Mouse (Mus musculus): ENCODE results near the gene Pank4. TPM values are rescaled to one million over a fixed set of nuclear protein-coding genes. Genes with fewer than 3 reads are reported as not detected.

Pank4 gene
- polyA plus RNA-seq, 1 experiment from 2014 or later = 42.0 TPM

GRCm38 (mm10) chr4:154946319-154946718 lies 17.6 kb upstream of the Pank4 start:
- H3K27me3 ChIP-seq = no peaks in the 10 kb centered on the region
- no peaks in the 10 kb centered on the region for H3K9me3 ChIP-seq
- peak overlapping the region; percentile 39 for H3K4me3 ChIP-seq (replicated peaks)
- H3K36me3 ChIP-seq = no peaks in the 10 kb centered on the region
- peak overlapping the region; percentile 71 for H3K27ac ChIP-seq
- WGBS = 1% methylated on average over 8 of the region's 8 CpGs
- peak overlapping the region; percentile 61 for H3K4me2 ChIP-seq (replicated peaks)
- peaks cover 45% of the 10 kb centered on the region for H3K4me1 ChIP-seq (replicated peaks)
- peak; percentile 81 for ATAC-seq
- H3K9ac ChIP-seq (replicated peaks) = peak overlapping the region; percentile 64

GRCm38 (mm10) chr4:154948066-154948939 lies 15.6 kb upstream of the Pank4 start:
- Histone ChIP-seq H3K27me3 (peaks cover 3% of the 10 kb centered on the region; the same call in 1 of the 2 replicates), H3K4me1 (replicated peaks) (peaks cover 58% of the 10 kb centered on the region), H3K9ac (replicated peaks) (no peak overlapping the region), H3K4me2 (replicated peaks) (peak overlapping the region; percentile 39), H3K27ac (peak overlapping the region; percentile 86), H3K4me3 (replicated peaks) (no peak overlapping the region), H3K9me3 (no peaks in the 10 kb centered on the region), H3K36me3 (no peaks in the 10 kb centered on the region)
- peak; percentile 63 for ATAC-seq
- WGBS = 31% methylated on average over 14 of the region's 14 CpGs

- peaks cover 3% of the 10 kb centered on the region; the same call in 1 of the 2 replicates for H3K27me3 ChIP-seq
- H3K9ac ChIP-seq (replicated peaks) = no peak overlapping the region
- WGBS = 30% methylated on average over 6 of the region's 6 CpGs
- peak overlapping the region; percentile 86 for H3K27ac ChIP-seq
- H3K4me1 ChIP-seq (replicated peaks) = peaks cover 66% of the 10 kb centered on the region
- peak overlapping the region; percentile 39 for H3K4me2 ChIP-seq (replicated peaks)
- H3K9me3 ChIP-seq = no peaks in the 10 kb centered on the region
- H3K4me3 ChIP-seq (replicated peaks) = no peak overlapping the region
- no peaks in the 10 kb centered on the region for H3K36me3 ChIP-seq
- ATAC-seq = peak; percentile 4; the same call in 1 of the 2 replicates
These were observed 14.9 kb upstream of the Pank4 start for GRCm38 (mm10) chr4:154948940-154949588.

GRCm38 (mm10) chr4:154949589-154949982 lies 14.3 kb upstream of the Pank4 start:
- no peaks in the 10 kb centered on the region for H3K36me3 ChIP-seq
- H3K4me1 ChIP-seq (replicated peaks) = peaks cover 68% of the 10 kb centered on the region
- no peak overlapping the region for H3K4me3 ChIP-seq (replicated peaks)
- ATAC-seq = no peak
- peak overlapping the region; percentile 39 for H3K4me2 ChIP-seq (replicated peaks)
- H3K9ac ChIP-seq (replicated peaks) = no peak overlapping the region
- H3K27ac ChIP-seq = peak overlapping the region; percentile 86
- no peaks in the 10 kb centered on the region for H3K9me3 ChIP-seq
- H3K27me3 ChIP-seq = peaks cover 5% of the 10 kb centered on the region; the same call in 1 of the 2 replicates
- 2% methylated on average over 16 of the region's 16 CpGs for WGBS

GRCm38 (mm10) chr4:154952461-154953241 lies 11.3 kb upstream of the Pank4 start:
- Histone ChIP-seq H3K4me3 (replicated peaks) (peak overlapping the region; percentile 8; the same call in 1 of the 2 replicates), H3K4me1 (replicated peaks) (peaks cover 58% of the 10 kb centered on the region), H3K9me3 (no peaks in the 10 kb centered on the region), H3K9ac (replicated peaks) (0 out of 2 replicates have a peak overlapping the region, but pooled peaks have one; percentile 6), H3K27ac (peak overlapping the region; percentile 61), H3K36me3 (no peaks in the 10 kb centered on the region), H3K27me3 (peaks cover 19% of the 10 kb centered on the region; the same call in 1 of the 2 replicates), H3K4me2 (replicated peaks) (peak overlapping the region; percentile 41)
- WGBS = 0% methylated on average over 26 of the region's 26 CpGs
- peak; percentile 79 for ATAC-seq

- ATAC-seq = no peak
- no peaks in the 10 kb centered on the region for H3K36me3 ChIP-seq
- no peaks in the 10 kb centered on the region for H3K9me3 ChIP-seq
- 21% methylated on average over 9 of the region's 9 CpGs for WGBS
- H3K27me3 ChIP-seq = peaks cover 30% of the 10 kb centered on the region
- peaks cover 71% of the 10 kb centered on the region for H3K4me1 ChIP-seq (replicated peaks)
- no peak overlapping the region for H3K9ac ChIP-seq (replicated peaks)
- H3K4me3 ChIP-seq (replicated peaks) = no peak overlapping the region
- no peak overlapping the region for H3K4me2 ChIP-seq (replicated peaks)
- H3K27ac ChIP-seq = no peak overlapping the region
These were observed 7.3 kb upstream of the Pank4 start for GRCm38 (mm10) chr4:154956604-154957003.

- Histone ChIP-seq H3K9ac (replicated peaks) (peak overlapping the region; percentile 44; the same call in 1 of the 2 replicates), H3K9me3 (no peaks in the 10 kb centered on the region), H3K4me3 (replicated peaks) (no peak overlapping the region; the same call in 1 of the 2 replicates), H3K4me1 (replicated peaks) (peaks cover 75% of the 10 kb centered on the region), H3K27ac (peak overlapping the region; percentile 69), H3K36me3 (no peaks in the 10 kb centered on the region), H3K27me3 (peaks cover 30% of the 10 kb centered on the region), H3K4me2 (replicated peaks) (peak overlapping the region; percentile 84)
- WGBS = 18% methylated on average over 13 of the region's 13 CpGs
- ATAC-seq = no peak
These were observed 6.5 kb upstream of the Pank4 start for GRCm38 (mm10) chr4:154957289-154957993.

GRCm38 (mm10) chr4:154958171-154958570 lies 5.8 kb upstream of the Pank4 start:
- H3K4me3 ChIP-seq (replicated peaks) = peak overlapping the region; percentile 25
- H3K9ac ChIP-seq (replicated peaks) = peak overlapping the region; percentile 44; the same call in 1 of the 2 replicates
- peak overlapping the region; percentile 69 for H3K27ac ChIP-seq
- no peaks in the 10 kb centered on the region for H3K9me3 ChIP-seq
- no peaks in the 10 kb centered on the region for H3K36me3 ChIP-seq
- ATAC-seq = peak; percentile 68
- H3K4me1 ChIP-seq (replicated peaks) = peaks cover 75% of the 10 kb centered on the region
- peaks cover 27% of the 10 kb centered on the region for H3K27me3 ChIP-seq
- peak overlapping the region; percentile 84 for H3K4me2 ChIP-seq (replicated peaks)
- WGBS = under 1% methylated on average over 15 of the region's 15 CpGs

- H3K27ac ChIP-seq = peak overlapping the region; percentile 69
- 0 out of 2 replicates have a peak, but pooled peaks have one; percentile 2 for ATAC-seq
- H3K4me1 ChIP-seq (replicated peaks) = peaks cover 75% of the 10 kb centered on the region
- no peaks in the 10 kb centered on the region for H3K9me3 ChIP-seq
- H3K4me2 ChIP-seq (replicated peaks) = peak overlapping the region; percentile 84
- no peak overlapping the region for H3K9ac ChIP-seq (replicated peaks)
- 3% methylated on average over 8 of the region's 8 CpGs for WGBS
- no peaks in the 10 kb centered on the region for H3K36me3 ChIP-seq
- H3K27me3 ChIP-seq = peaks cover 27% of the 10 kb centered on the region
- peak overlapping the region; percentile 25 for H3K4me3 ChIP-seq (replicated peaks)
These were observed 5.3 kb upstream of the Pank4 start for GRCm38 (mm10) chr4:154958621-154959020.

GRCm38 (mm10) chr4:154960021-154960689 lies 3.8 kb upstream of the Pank4 start:
- 6% methylated on average over 20 of the region's 20 CpGs for whole genome bisulfite sequencing
- Histone ChIP-seq H3K4me2 (replicated peaks) (peak overlapping the region; percentile 84), H3K9me3 (no peaks in the 10 kb centered on the region), H3K36me3 (no peaks in the 10 kb centered on the region), H3K9ac (replicated peaks) (peak overlapping the region; percentile 96), H3K27me3 (peaks cover 20% of the 10 kb centered on the region; the same call in 1 of the 2 replicates), H3K4me1 (replicated peaks) (peaks cover 74% of the 10 kb centered on the region), H3K27ac (peak overlapping the region; percentile 93), H3K4me3 (replicated peaks) (peak overlapping the region; percentile 83)
- no peak; the same call in 1 of the 2 replicates for ATAC-seq

Measured in midbrain, embryonic 13.5 days (tissue).